Mouse (Mus musculus): Measurements from ENCODE around the gene Smtnl2. TPM values are rescaled to one million over a fixed set of nuclear protein-coding genes. Genes with fewer than 3 reads are reported as not detected.
A peak's percentile ranks its signal among the peaks of the same experiment; 100 is the strongest.

Smtnl2 gene
- polyA plus RNA-seq, 1 experiment from 2014 or later: 2.9 TPM

DNA sequence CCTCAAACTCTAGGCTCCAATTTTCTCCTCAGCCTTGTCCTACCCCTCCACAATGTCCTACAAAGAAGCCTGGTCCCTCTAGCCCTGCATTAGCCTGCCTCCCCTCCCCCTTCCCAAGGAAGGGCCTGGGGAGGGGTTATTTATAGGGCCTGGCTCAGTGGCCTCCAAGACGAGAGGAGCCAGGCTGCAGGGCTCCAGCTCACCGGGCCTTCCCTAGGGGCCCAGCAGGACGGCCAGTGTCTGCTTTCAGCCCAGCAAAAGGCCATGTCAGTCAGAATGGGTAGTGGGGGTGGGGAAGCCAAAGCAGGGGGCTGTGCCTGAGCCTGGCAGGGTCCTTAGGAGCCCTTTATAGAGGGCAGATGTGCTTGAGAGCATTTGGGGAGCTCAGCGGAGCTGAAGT lies 5.9 kb upstream of the Smtnl2 start:
- Histone ChIP-seq H3K4me2 (ENCODE audit: low read length) (no peak overlapping the region), H3K4me1 (ENCODE audit: control insufficient read depth, insufficient read depth, low read length) (no peaks in the 10 kb centered on the region), H3K9me3 (ENCODE audit: control insufficient read depth, low read length) (no peaks in the 10 kb centered on the region), H3K27ac (replicated peaks; ENCODE audit: low read depth, low read length) (no peak overlapping the region), H3K9ac (replicated peaks; ENCODE audit: low read length) (no peak overlapping the region), H3K27me3 (ENCODE audit: control insufficient read depth, insufficient read depth, low read length) (peaks cover 3% of the 10 kb centered on the region; the same call in 1 of the 2 replicates), H3K4me3 (replicated peaks; ENCODE audit: low read depth, low read length) (no peak overlapping the region), H3K36me3 (ENCODE audit: control insufficient read depth, insufficient read depth, low read length) (no peaks in the 10 kb centered on the region)
- 1% methylated on average over 4 of the region's 4 CpGs for WGBS
- no peak for ATAC-seq (ENCODE audit: low FRiP score, low TSS enrichment)
- DNase-seq: no peak

GRCm38 (mm10) chr11:72416666-72417065 lies 5.2 kb upstream of the Smtnl2 start:
- DNase-seq (no peak), ATAC-seq (ENCODE audit: low FRiP score, low TSS enrichment) (no peak)
- WGBS: 93% methylated on average over 5 of the region's 5 CpGs
- Histone ChIP-seq H3K4me2 (ENCODE audit: low read length) (no peak overlapping the region), H3K27me3 (ENCODE audit: control insufficient read depth, insufficient read depth, low read length) (peaks cover 7% of the 10 kb centered on the region; the same call in 1 of the 2 replicates), H3K27ac (replicated peaks; ENCODE audit: low read depth, low read length) (no peak overlapping the region), H3K4me3 (replicated peaks; ENCODE audit: low read depth, low read length) (no peak overlapping the region), H3K36me3 (ENCODE audit: control insufficient read depth, insufficient read depth, low read length) (no peaks in the 10 kb centered on the region), H3K4me1 (ENCODE audit: control insufficient read depth, insufficient read depth, low read length) (peaks cover 1% of the 10 kb centered on the region; the same call in 1 of the 2 replicates), H3K9ac (replicated peaks; ENCODE audit: low read length) (no peak overlapping the region), H3K9me3 (ENCODE audit: control insufficient read depth, low read length) (no peaks in the 10 kb centered on the region)

GRCm38 (mm10) chr11:72415155-72415554 lies 3.6 kb upstream of the Smtnl2 start:
- no peak overlapping the region for H3K27ac ChIP-seq (replicated peaks; ENCODE audit: low read depth, low read length)
- peaks cover 12% of the 10 kb centered on the region; the same call in 1 of the 2 replicates for H3K27me3 ChIP-seq (ENCODE audit: control insufficient read depth, insufficient read depth, low read length)
- ATAC-seq (ENCODE audit: low FRiP score, low TSS enrichment) (no peak), DNase-seq (no peak)
- no peaks in the 10 kb centered on the region for H3K9me3 ChIP-seq (ENCODE audit: control insufficient read depth, low read length)
- H3K9ac ChIP-seq (replicated peaks; ENCODE audit: low read length): no peak overlapping the region
- no peaks in the 10 kb centered on the region for H3K36me3 ChIP-seq (ENCODE audit: control insufficient read depth, insufficient read depth, low read length)
- H3K4me3 ChIP-seq (replicated peaks; ENCODE audit: low read depth, low read length): no peak overlapping the region
- peaks cover 13% of the 10 kb centered on the region for H3K4me1 ChIP-seq (ENCODE audit: control insufficient read depth, insufficient read depth, low read length)
- H3K4me2 ChIP-seq (ENCODE audit: low read length): no peak overlapping the region
- WGBS: 87% methylated on average over 8 of the region's 8 CpGs

- Histone ChIP-seq H3K27ac (replicated peaks; ENCODE audit: low read depth, low read length) (no peak overlapping the region), H3K27me3 (ENCODE audit: control insufficient read depth, insufficient read depth, low read length) (peaks cover 12% of the 10 kb centered on the region; the same call in 1 of the 2 replicates), H3K4me3 (replicated peaks; ENCODE audit: low read depth, low read length) (no peak overlapping the region), H3K36me3 (ENCODE audit: control insufficient read depth, insufficient read depth, low read length) (no peaks in the 10 kb centered on the region), H3K4me1 (ENCODE audit: control insufficient read depth, insufficient read depth, low read length) (peaks cover 13% of the 10 kb centered on the region), H3K9ac (replicated peaks; ENCODE audit: low read length) (no peak overlapping the region), H3K9me3 (ENCODE audit: control insufficient read depth, low read length) (no peaks in the 10 kb centered on the region), H3K4me2 (ENCODE audit: low read length) (no peak overlapping the region)
- WGBS: 80% methylated on average over 5 of the region's 5 CpGs
- no peak for DNase-seq
- ATAC-seq (ENCODE audit: low FRiP score, low TSS enrichment): no peak
Observed at GRCm38 (mm10) chr11:72413601-72414190, 2.2 kb upstream of the Smtnl2 start.

GRCm38 (mm10) chr11:72413016-72413415 lies 1.5 kb upstream of the Smtnl2 start:
- DNase-seq (no peak), ATAC-seq (ENCODE audit: low FRiP score, low TSS enrichment) (no peak)
- Histone ChIP-seq H3K4me3 (replicated peaks; ENCODE audit: low read depth, low read length) (no peak overlapping the region), H3K4me2 (ENCODE audit: low read length) (no peak overlapping the region), H3K36me3 (ENCODE audit: control insufficient read depth, insufficient read depth, low read length) (no peaks in the 10 kb centered on the region), H3K4me1 (ENCODE audit: control insufficient read depth, insufficient read depth, low read length) (peaks cover 13% of the 10 kb centered on the region), H3K9me3 (ENCODE audit: control insufficient read depth, low read length) (no peaks in the 10 kb centered on the region), H3K9ac (replicated peaks; ENCODE audit: low read length) (no peak overlapping the region), H3K27me3 (ENCODE audit: control insufficient read depth, insufficient read depth, low read length) (peaks cover 12% of the 10 kb centered on the region; the same call in 1 of the 2 replicates), H3K27ac (replicated peaks; ENCODE audit: low read depth, low read length) (no peak overlapping the region)
- WGBS: 79% methylated on average over 7 of the region's 7 CpGs

DNA sequence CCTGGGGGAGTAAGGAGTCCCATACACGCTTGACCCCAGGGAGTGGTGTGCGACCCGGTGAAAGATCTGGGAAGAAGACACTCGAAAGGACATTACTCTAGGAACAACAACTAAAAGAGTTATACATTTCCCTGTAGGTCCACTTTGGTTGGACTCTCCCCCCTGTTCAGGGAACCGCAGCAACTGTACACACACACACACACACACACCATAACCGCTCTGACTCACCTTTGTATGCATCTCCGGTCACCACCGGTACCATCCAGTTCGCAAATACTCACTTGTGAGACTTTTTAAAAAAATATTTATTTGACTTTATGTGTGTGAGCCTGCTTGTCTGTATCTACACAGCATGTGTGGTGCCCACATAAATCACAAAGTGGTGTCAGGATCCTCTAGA lies 432 bp upstream of the Smtnl2 start:
- peaks cover 12% of the 10 kb centered on the region; the same call in 1 of the 2 replicates for H3K27me3 ChIP-seq (ENCODE audit: control insufficient read depth, insufficient read depth, low read length)
- ATAC-seq (ENCODE audit: low FRiP score, low TSS enrichment): no peak
- H3K27ac ChIP-seq (replicated peaks; ENCODE audit: low read depth, low read length): no peak overlapping the region
- peaks cover 13% of the 10 kb centered on the region for H3K4me1 ChIP-seq (ENCODE audit: control insufficient read depth, insufficient read depth, low read length)
- peak overlapping the region; percentile 63; the same call in 1 of the 2 replicates for H3K9ac ChIP-seq (replicated peaks; ENCODE audit: low read length)
- no peaks in the 10 kb centered on the region for H3K9me3 ChIP-seq (ENCODE audit: control insufficient read depth, low read length)
- H3K36me3 ChIP-seq (ENCODE audit: control insufficient read depth, insufficient read depth, low read length): no peaks in the 10 kb centered on the region
- peak overlapping the region; percentile 55 for H3K4me3 ChIP-seq (replicated peaks; ENCODE audit: low read depth, low read length)
- no peak for DNase-seq
- WGBS: 30% methylated on average over 9 of the region's 9 CpGs
- peak overlapping the region; percentile 95 for H3K4me2 ChIP-seq (ENCODE audit: low read length)

DNA sequence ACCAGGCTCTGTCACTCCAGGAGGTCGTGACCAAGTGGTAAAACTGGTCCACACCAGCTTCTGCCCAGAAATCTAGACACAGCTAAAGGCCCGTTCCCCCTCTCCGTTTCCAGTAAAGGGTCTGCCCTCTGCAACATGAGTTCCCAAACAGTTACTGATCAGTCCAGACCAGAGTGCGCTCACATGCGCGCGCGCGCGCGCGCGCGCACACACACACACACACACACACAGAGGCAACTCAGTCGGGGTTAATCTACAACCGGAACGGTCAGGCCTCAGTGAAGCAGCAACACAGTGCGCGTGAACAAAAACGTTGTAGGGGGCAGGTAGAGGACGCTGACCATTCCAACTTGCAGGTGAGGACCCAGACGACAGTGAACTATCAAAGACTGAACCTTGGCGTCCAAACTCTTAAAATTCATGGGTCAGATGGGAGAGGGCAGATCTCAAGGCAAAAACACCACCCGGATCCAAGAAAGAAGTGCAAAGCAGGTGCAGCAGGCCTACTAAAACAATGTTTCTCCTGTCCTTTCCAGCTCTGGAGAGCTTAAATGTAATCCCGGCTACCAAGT lies 906 bp downstream of the Smtnl2 start:
- peaks cover 12% of the 10 kb centered on the region; the same call in 1 of the 2 replicates for H3K27me3 ChIP-seq (ENCODE audit: control insufficient read depth, insufficient read depth, low read length)
- H3K4me2 ChIP-seq (ENCODE audit: low read length): peak overlapping the region; percentile 95
- peak overlapping the region; percentile 63; the same call in 1 of the 2 replicates for H3K9ac ChIP-seq (replicated peaks; ENCODE audit: low read length)
- ATAC-seq (ENCODE audit: low FRiP score, low TSS enrichment): no peak; the same call in 1 of the 2 replicates
- no peaks in the 10 kb centered on the region for H3K9me3 ChIP-seq (ENCODE audit: control insufficient read depth, low read length)
- peak; percentile 23 for DNase-seq
- H3K27ac ChIP-seq (replicated peaks; ENCODE audit: low read depth, low read length): no peak overlapping the region
- H3K4me1 ChIP-seq (ENCODE audit: control insufficient read depth, insufficient read depth, low read length): peaks cover 13% of the 10 kb centered on the region
- H3K36me3 ChIP-seq (ENCODE audit: control insufficient read depth, insufficient read depth, low read length): no peaks in the 10 kb centered on the region
- peak overlapping the region; percentile 55 for H3K4me3 ChIP-seq (replicated peaks; ENCODE audit: low read depth, low read length)
- WGBS: under 1% methylated on average over 25 of the region's 25 CpGs

DNA sequence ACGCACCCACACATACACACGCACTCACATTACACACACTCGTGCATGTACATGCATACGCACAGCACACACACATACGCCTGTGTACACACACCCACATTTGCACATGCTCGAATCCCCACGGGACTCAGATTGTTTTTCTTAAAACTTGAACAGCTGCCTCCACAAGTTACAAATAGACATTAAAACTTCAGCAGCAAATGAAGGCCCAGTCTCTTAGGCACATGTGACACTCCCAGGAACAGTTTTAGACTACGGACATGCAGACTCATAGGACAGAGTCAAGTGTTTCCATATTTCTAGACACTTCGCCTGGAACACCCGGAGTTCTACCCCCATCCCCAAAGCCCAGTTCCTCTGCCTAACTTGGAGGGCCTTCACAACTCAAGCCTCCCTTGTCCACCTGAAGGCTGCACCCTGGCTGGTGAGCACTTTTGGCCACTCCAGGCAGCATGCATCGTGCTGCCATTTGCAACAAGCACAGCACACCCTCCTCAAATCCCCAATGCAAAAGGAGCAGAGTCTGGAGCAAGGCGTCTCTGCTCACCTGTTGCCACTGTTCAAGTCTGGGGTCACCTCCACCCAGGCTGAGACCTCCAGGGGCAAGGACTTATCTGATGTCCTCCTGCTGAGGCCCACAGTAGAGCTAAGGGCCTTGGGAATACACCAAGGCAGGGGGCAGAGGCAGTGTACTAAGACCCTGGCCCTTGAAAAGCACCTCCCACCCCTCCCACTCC lies 1.7 kb downstream of the Smtnl2 start:
- Histone ChIP-seq H3K9ac (replicated peaks; ENCODE audit: low read length) (no peak overlapping the region), H3K4me3 (replicated peaks; ENCODE audit: low read depth, low read length) (no peak overlapping the region), H3K9me3 (ENCODE audit: control insufficient read depth, low read length) (no peaks in the 10 kb centered on the region), H3K4me1 (ENCODE audit: control insufficient read depth, insufficient read depth, low read length) (peaks cover 13% of the 10 kb centered on the region), H3K27me3 (ENCODE audit: control insufficient read depth, insufficient read depth, low read length) (peaks cover 12% of the 10 kb centered on the region; the same call in 1 of the 2 replicates), H3K4me2 (ENCODE audit: low read length) (no peak overlapping the region), H3K27ac (replicated peaks; ENCODE audit: low read depth, low read length) (no peak overlapping the region), H3K36me3 (ENCODE audit: control insufficient read depth, insufficient read depth, low read length) (no peaks in the 10 kb centered on the region)
- DNase-seq (no peak), ATAC-seq (ENCODE audit: low FRiP score, low TSS enrichment) (no peak)
- WGBS: 70% methylated on average over 12 of the region's 12 CpGs
